Mouse (Mus musculus): ENCODE measurements around the gene Zfpl1.
A peak's percentile ranks its signal among the peaks of the same experiment; 100 is the strongest.
"Not testable (repeated sequence)": the region's sequence is repeated elsewhere in the genome, so short reads cannot be mapped to it uniquely, and the experiment has no call there.

The Zfpl1 gene

GRCm38 (mm10) chr19:6084478-6085248 is at the start of gene Zfpl1, which contains the start of gene Cdca5:
Gene Zfpl1 (minus strand): TSS chr19:6084956.
Gene Cdca5 (plus strand): TSS chr19:6084983.
- DNase-seq, result peak; percentile 98

- DNase-seq, result not testable (repeated sequence)
These were observed 48.4 kb upstream of the Zfpl1 start for GRCm38 (mm10) chr19:6133197-6133596.

- no peak for DNase-seq
These were observed 47.5 kb upstream of the Zfpl1 start for GRCm38 (mm10) chr19:6132171-6132827.

- not testable (repeated sequence) for DNase-seq
These were observed 45.8 kb upstream of the Zfpl1 start for GRCm38 (mm10) chr19:6130414-6131128.

GRCm38 (mm10) chr19:6127760-6128341 is 43.1 kb upstream of the Zfpl1 start, which contains the start of gene Snx15:
Gene Snx15 (minus strand): TSS chr19:6128304.
- peak; percentile 97 for DNase-seq

GRCm38 (mm10) chr19:6126789-6127580 is 42.2 kb upstream of the Zfpl1 start:
- no peak for DNase-seq

- DNase-seq, result peak; percentile 59
These were observed 41.5 kb upstream of the Zfpl1 start for GRCm38 (mm10) chr19:6126289-6126688.

- DNase-seq, result no peak
These were observed 40.1 kb upstream of the Zfpl1 start for GRCm38 (mm10) chr19:6124898-6125297.

GRCm38 (mm10) chr19:6123330-6123729 is 38.6 kb upstream of the Zfpl1 start:
- DNase-seq, result no peak

GRCm38 (mm10) chr19:6121761-6122160 is 37.0 kb upstream of the Zfpl1 start:
- DNase-seq, result peak; percentile 35

GRCm38 (mm10) chr19:6118677-6119185 is 34.0 kb upstream of the Zfpl1 start:
- no peak for DNase-seq

GRCm38 (mm10) chr19:6117986-6118676 is 33.4 kb upstream of the Zfpl1 start, which contains the start of gene Sac3d1:
Gene Sac3d1 (minus strand): TSS chr19:6118650.
- DNase-seq, result peak; percentile 92

- DNase-seq, result no peak
These were observed 32.7 kb upstream of the Zfpl1 start for GRCm38 (mm10) chr19:6117346-6117985.

GRCm38 (mm10) chr19:6116113-6116850 is 31.5 kb upstream of the Zfpl1 start:
- peak; percentile 27 for DNase-seq

GRCm38 (mm10) chr19:6113116-6113515 is 28.4 kb upstream of the Zfpl1 start:
- peak; percentile 21 for DNase-seq

- no peak for DNase-seq
These were observed 20.8 kb upstream of the Zfpl1 start, which contains the start of gene Naaladl1 for GRCm38 (mm10) chr19:6105586-6105985. Gene Naaladl1 (plus strand): TSS chr19:6105782.

- no peak for DNase-seq
These were observed 19.7 kb upstream of the Zfpl1 start for GRCm38 (mm10) chr19:6104476-6104875.

- no peak for DNase-seq
These were observed 17.6 kb upstream of the Zfpl1 start for GRCm38 (mm10) chr19:6102169-6102853.

- no peak for DNase-seq
These were observed 16.4 kb upstream of the Zfpl1 start for GRCm38 (mm10) chr19:6101186-6101585.
